Mouse (Mus musculus): Measurements from ENCODE around the gene Eif2s3x. TPM values are rescaled to one million over a fixed set of nuclear protein-coding genes. Genes with fewer than 3 reads are reported as not detected.

Gene Eif2s3x
- polyA plus RNA-seq, 1 experiment from 2014 or later, result 73.0 TPM

GRCm38 (mm10) chrX:94177715-94178340 is 34.8 kb downstream of the Eif2s3x start:
- no peaks in the 10 kb centered on the region for H3K36me3 ChIP-seq
- H3K9me3 ChIP-seq (replicated peaks), result no peaks in the 10 kb centered on the region
- H3K4me1 ChIP-seq, result peaks cover 12% of the 10 kb centered on the region; the same call in 1 of the 2 replicates
- peaks cover 11% of the 10 kb centered on the region; the same call in 1 of the 2 replicates for H3K27me3 ChIP-seq (replicated peaks)
- peak overlapping the region; percentile 70 for H3K9ac ChIP-seq
- H3K4me2 ChIP-seq, result peak overlapping the region; percentile 75
- H3K4me3 ChIP-seq, result peak overlapping the region; percentile 69
- peak overlapping the region; percentile 98 for H3K27ac ChIP-seq
- ATAC-seq, result peak; percentile 98
- WGBS (ENCODE audit: insufficient replicate concordance), result under 1% methylated on average over 55 of the region's 55 CpGs

DNA sequence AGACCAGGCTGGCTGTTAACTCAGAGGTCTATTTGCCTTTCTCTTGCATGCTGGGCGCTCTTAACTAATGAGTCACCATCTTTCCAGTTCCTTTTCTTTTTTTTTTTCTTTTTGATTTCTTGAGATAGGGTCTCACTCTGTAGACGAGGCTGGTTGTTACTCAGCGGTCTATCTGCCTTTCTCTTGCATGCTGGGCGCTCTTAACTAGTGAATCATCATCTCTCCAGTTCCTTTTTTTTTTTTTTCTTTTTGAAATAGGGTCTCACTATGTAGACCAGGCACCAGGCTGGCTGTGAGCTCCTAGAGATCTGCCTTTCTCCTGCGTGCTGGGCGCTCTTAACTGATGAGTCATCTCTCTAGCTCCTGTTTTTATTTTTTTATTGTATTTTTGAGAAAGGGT is 43.3 kb downstream of the Eif2s3x start:
- H3K36me3 ChIP-seq, result no peaks in the 10 kb centered on the region
- no peak overlapping the region for H3K4me3 ChIP-seq
- no peaks in the 10 kb centered on the region for H3K9me3 ChIP-seq (replicated peaks)
- WGBS (ENCODE audit: insufficient replicate concordance), result 52% methylated on average over 6 of the region's 6 CpGs
- H3K27ac ChIP-seq, result no peak overlapping the region
- H3K27me3 ChIP-seq (replicated peaks), result peaks cover 14% of the 10 kb centered on the region; the same call in 1 of the 2 replicates
- no peak for ATAC-seq
- H3K4me1 ChIP-seq, result no peaks in the 10 kb centered on the region
- H3K9ac ChIP-seq, result no peak overlapping the region
- H3K4me2 ChIP-seq, result no peak overlapping the region

DNA sequence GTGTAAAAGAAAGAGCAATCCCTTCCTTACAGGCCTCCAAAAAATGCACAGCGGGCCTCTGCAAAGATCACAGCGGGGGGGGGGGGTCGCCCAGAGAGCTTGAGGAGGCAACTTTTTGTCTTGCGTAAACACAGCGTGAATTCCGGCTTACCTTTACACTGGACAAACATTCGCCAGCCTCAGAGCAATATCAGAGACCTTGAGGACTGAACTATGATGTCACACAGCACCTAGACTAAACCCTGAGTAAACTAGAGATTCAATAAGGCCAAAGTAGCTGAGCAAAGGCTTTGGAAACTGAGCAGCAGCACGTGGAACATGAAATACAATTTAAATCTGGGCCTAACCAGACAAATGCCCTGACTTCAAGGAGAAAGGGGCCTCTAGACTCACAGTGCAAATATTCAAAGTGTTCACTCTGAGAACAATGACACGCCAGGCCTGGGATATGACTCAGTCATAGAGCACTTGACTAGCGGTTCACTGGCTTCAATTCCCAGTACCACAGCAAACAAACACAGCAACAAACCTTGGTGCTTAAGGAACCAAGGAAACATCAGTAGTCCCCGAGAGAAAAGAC is 60.3 kb downstream of the Eif2s3x start:
- ATAC-seq, result no peak
- no peaks in the 10 kb centered on the region for H3K9me3 ChIP-seq (replicated peaks)

DNA sequence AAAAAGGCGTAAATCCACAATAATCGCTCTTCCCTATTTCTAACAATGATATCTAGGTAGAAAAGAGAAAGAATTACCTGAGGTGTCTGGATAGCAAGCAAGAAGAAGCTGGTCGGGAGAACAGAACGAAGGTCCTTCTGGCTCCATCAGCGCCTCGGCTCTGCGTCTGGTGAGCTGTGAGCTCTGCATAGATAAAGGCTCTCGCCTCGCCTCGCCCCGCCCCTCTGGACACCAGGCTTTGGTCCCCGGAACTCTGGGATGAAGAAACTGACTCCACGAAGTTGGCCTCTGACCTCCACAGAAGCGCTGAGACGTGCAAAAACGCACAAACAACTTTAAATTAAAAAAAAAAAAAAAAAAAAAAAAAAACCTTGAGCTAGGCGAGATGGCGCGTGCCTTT is 62.2 kb downstream of the Eif2s3x start:
- 67% methylated on average over 19 of the region's 19 CpGs for WGBS (ENCODE audit: insufficient replicate concordance)
- H3K27me3 ChIP-seq (replicated peaks), result peaks cover 50% of the 10 kb centered on the region
- no peak for ATAC-seq

More for the DNA sequence above, 60.3 kb downstream of the Eif2s3x start:
- Histone ChIP-seq H3K36me3 (no peaks in the 10 kb centered on the region), H3K4me3 (no peak overlapping the region), H3K27me3 (replicated peaks) (peaks cover 43% of the 10 kb centered on the region), H3K4me1 (no peaks in the 10 kb centered on the region), H3K9ac (no peak overlapping the region), H3K27ac (no peak overlapping the region), H3K4me2 (no peak overlapping the region)
- 58% methylated on average over 11 of the region's 11 CpGs for WGBS (ENCODE audit: insufficient replicate concordance)

DNA sequence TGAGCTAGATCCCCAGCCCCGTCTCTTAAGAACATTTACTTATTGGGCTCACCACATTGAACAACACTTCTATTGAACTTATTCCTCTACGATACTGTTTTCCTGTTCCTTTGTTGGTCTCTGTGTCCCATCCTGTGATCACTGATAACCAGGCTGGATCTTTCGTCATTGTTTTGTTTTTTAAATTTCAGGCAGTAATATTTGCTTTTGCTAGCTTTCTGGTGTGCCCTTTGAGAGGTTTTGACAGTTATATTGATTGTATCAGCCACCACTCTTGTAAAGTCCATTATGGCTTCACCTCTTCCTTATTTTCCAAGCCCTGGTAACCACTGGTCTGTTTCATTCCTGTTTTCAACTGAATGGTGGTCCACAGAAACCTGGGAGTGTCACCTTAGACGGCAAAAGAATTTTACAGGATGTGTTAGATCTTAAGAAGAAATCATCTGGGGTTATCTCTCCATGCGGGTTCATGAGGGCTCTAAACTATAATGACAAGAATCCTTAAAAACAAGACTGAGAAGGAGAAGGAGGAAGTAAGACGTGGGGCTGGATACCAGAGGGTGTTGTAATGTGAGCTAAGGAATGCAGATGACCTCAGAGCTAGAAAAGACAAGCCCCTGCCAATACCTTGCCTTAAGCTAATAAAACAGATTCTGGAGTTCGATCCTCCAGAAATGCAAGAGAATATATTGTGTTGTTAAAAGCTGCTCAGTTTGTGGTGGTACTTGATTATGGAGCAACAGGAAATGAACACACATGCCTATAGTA is 70.5 kb downstream of the Eif2s3x start:
- H3K9me3 ChIP-seq (replicated peaks), result no peaks in the 10 kb centered on the region
- no peak overlapping the region for H3K4me3 ChIP-seq
- H3K27ac ChIP-seq, result no peak overlapping the region
- no peaks in the 10 kb centered on the region for H3K4me1 ChIP-seq
- no peak overlapping the region for H3K9ac ChIP-seq
- 41% methylated on average over 7 of the region's 7 CpGs for WGBS (ENCODE audit: insufficient replicate concordance)
- no peak for ATAC-seq
- H3K27me3 ChIP-seq (replicated peaks), result peaks cover 49% of the 10 kb centered on the region
- H3K36me3 ChIP-seq, result no peaks in the 10 kb centered on the region
- no peak overlapping the region for H3K4me2 ChIP-seq

More for the DNA sequence above, 62.2 kb downstream of the Eif2s3x start:
- Histone ChIP-seq H3K4me2 (no peak overlapping the region), H3K27ac (no peak overlapping the region), H3K4me1 (no peaks in the 10 kb centered on the region), H3K9me3 (replicated peaks) (no peaks in the 10 kb centered on the region), H3K9ac (no peak overlapping the region), H3K4me3 (no peak overlapping the region), H3K36me3 (no peaks in the 10 kb centered on the region)

DNA sequence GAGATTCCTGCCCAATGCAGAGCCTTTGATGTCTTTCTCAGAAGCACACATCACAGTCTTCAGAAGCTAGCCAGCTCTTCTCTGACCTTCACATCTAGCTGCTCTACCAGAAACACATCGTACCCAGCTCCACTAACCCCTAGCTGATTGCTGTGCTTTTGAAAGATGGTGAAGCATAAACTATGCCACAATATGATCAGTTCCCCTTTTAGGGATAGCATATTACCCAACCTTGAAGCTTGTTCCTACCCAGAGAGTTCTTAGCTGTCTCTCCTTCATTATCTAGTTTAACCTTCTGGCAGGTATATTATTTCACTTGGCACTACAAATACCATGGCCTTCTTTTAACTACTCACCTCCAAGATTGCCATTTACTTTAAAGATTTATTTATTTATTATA is 72.6 kb downstream of the Eif2s3x start:
- Histone ChIP-seq H3K9ac (no peak overlapping the region), H3K9me3 (replicated peaks) (no peaks in the 10 kb centered on the region), H3K27me3 (replicated peaks) (peaks cover 38% of the 10 kb centered on the region), H3K36me3 (no peaks in the 10 kb centered on the region), H3K27ac (no peak overlapping the region), H3K4me2 (no peak overlapping the region), H3K4me3 (no peak overlapping the region), H3K4me1 (no peaks in the 10 kb centered on the region)
- ATAC-seq, result no peak
- WGBS (ENCODE audit: insufficient replicate concordance), result 67% methylated on average over 1 of the region's 1 CpGs

Other genes with a start within 250 kb of the Eif2s3x start
- gene AU015836, start 244.2 kb downstream of the Eif2s3x start, polyA plus RNA-seq (2016; fragmentation: Nextera tagmentation; extraction: Ambion mirVana), result 0.17 and 0.37 TPM in 2 replicates
- gene Zfx, start 89.2 kb downstream of the Eif2s3x start, polyA plus RNA-seq (2016; fragmentation: Nextera tagmentation; extraction: Ambion mirVana), result 16.0 and 16.3 TPM in 2 replicates
- gene Klhl15, start 21.7 kb upstream of the Eif2s3x start, polyA plus RNA-seq (2016; fragmentation: Nextera tagmentation; extraction: Ambion mirVana), result 6.9 and 7.2 TPM in 2 replicates
- 0.05 TPM in 1 of 2 replicates, not detected in the other for gene Fam90a1b, start 153.9 kb upstream of the Eif2s3x start, polyA plus RNA-seq (2016; fragmentation: Nextera tagmentation; extraction: Ambion mirVana)
- gene Apoo, start 154.3 kb upstream of the Eif2s3x start, polyA plus RNA-seq (2016; fragmentation: Nextera tagmentation; extraction: Ambion mirVana), result 59.6 and 64.4 TPM in 2 replicates